Mouse (Mus musculus) monocyte, adult 59 days (primary cell): ENCODE measurements around the gene Sppl3. TPM values are rescaled to one million over a fixed set of nuclear protein-coding genes. Genes with fewer than 3 reads are reported as not detected.

Source experiments
- total RNA-seq, 2 experiments: library from RNA; stranded (reverse); gene quantifications; one replicate each; pipeline ENCODE4 v1.2.4; 2023

The Sppl3 gene
- 10 to 100 TPM; 64.1 to 64.7 TPM for total RNA-seq

GRCm38 (mm10) chr5:115010577-115011216, at the start of gene Sppl3:
Gene Sppl3, plus strand, starts transcription at chr5:115011137.

GRCm38 (mm10) chr5:114970824-114971227, 40.1 kb upstream of the Sppl3 start, which contains the start of gene Hnf1a:
Gene Hnf1a, minus strand, starts transcription at chr5:114971094.

GRCm38 (mm10) chr5:115098195-115098594, 87.3 kb downstream of the Sppl3 start, which contains the start of gene Gm10401:
Gene Gm10401, minus strand, starts transcription at chr5:115098295.

GRCm38 (mm10) chr5:115118961-115119570, 108.1 kb downstream of the Sppl3 start, which contains the start of gene Acads:
Gene Acads, minus strand, starts transcription at chr5:115119346.

GRCm38 (mm10) chr5:115134234-115135165, 123.6 kb downstream of the Sppl3 start, which contains the start of gene Unc119b:
Gene Unc119b, minus strand, starts transcription at chr5:115134975.

Other genes starting within 250 kb of the Sppl3 start
- gene Ankrd13a, start 236.5 kb upstream of the Sppl3 start, total RNA-seq, result 100 to 1,000 TPM; 156 to 165 TPM
- gene Git2, start 235.6 kb upstream of the Sppl3 start, total RNA-seq, result 100 to 1,000 TPM; 144 to 147 TPM
- gene 1500011B03Rik, start 187.7 kb upstream of the Sppl3 start, total RNA-seq, result 10 to 100 TPM; 34.2 to 43.0 TPM
- gene 4930519G04Rik, start 157.5 kb upstream of the Sppl3 start, total RNA-seq, result not detected
- not detected for gene Gm9936, start 152.5 kb upstream of the Sppl3 start, total RNA-seq
- 10 to 100 TPM; 39.8 to 50.6 TPM for gene Oasl2, start 114.2 kb upstream of the Sppl3 start, total RNA-seq
- gene Oasl1, start 87.9 kb upstream of the Sppl3 start, total RNA-seq, result 10 to 100 TPM; 12.9 to 15.3 TPM
- gene 2210016L21Rik, start 69.0 kb upstream of the Sppl3 start, total RNA-seq, result 10 to 100 TPM; 16.4 to 20.3 TPM
- not detected for gene Hnf1a, start 40.0 kb upstream of the Sppl3 start, total RNA-seq
- gene Gm10401, start 87.2 kb downstream of the Sppl3 start, total RNA-seq, result not detected
- gene Acads, start 108.2 kb downstream of the Sppl3 start, total RNA-seq, result 10 to 100 TPM; 27.5 to 31.8 TPM
- 10 to 100 TPM; 23.3 to 24.0 TPM for gene Unc119b, start 123.8 kb downstream of the Sppl3 start, total RNA-seq
- gene Mlec, start 147.0 kb downstream of the Sppl3 start, total RNA-seq, result 10 to 100 TPM; 63.5 to 67.1 TPM
- not detected for gene Cabp1, start 183.2 kb downstream of the Sppl3 start, total RNA-seq
- 10 to 100 TPM; 26.9 to 31.7 TPM for gene Pop5, start 224.7 kb downstream of the Sppl3 start, total RNA-seq